Mouse (Mus musculus): ENCODE data around the gene Bricd5.
"Not testable (repeated sequence)": the region's sequence is repeated elsewhere in the genome, so short reads cannot be mapped to it uniquely, and the experiment has no call there.

Gene Bricd5

GRCm38 (mm10) chr17:24473612-24474275 lies at the start of gene Bricd5:
Bricd5 (plus strand) TSS chr17:24473884.
- DNase-seq (ENCODE audit: low spot score): peak; percentile 66

GRCm38 (mm10) chr17:24424489-24424888 lies 49.2 kb upstream of the Bricd5 start:
- no peak for DNase-seq (ENCODE audit: low spot score)

GRCm38 (mm10) chr17:24425326-24425725 lies 48.4 kb upstream of the Bricd5 start:
- not testable (repeated sequence) for DNase-seq (ENCODE audit: low spot score)

- no peak for DNase-seq (ENCODE audit: low spot score)
These were observed 47.8 kb upstream of the Bricd5 start for GRCm38 (mm10) chr17:24425905-24426304.

GRCm38 (mm10) chr17:24426471-24427169 lies 47.1 kb upstream of the Bricd5 start, which contains the start of gene Eci1:
Eci1 (plus strand) TSS chr17:24426641.
- peak; percentile 95 for DNase-seq (ENCODE audit: low spot score)

- no peak for DNase-seq (ENCODE audit: low spot score)
These were observed 46.5 kb upstream of the Bricd5 start for GRCm38 (mm10) chr17:24427170-24427557.

- DNase-seq (ENCODE audit: low spot score): no peak
These were observed 44.3 kb upstream of the Bricd5 start for GRCm38 (mm10) chr17:24429201-24429983.

- no peak for DNase-seq (ENCODE audit: low spot score)
These were observed 36.7 kb upstream of the Bricd5 start for GRCm38 (mm10) chr17:24437016-24437415.

GRCm38 (mm10) chr17:24440377-24440776 lies 33.3 kb upstream of the Bricd5 start:
- peak; percentile 4 for DNase-seq (ENCODE audit: low spot score)

GRCm38 (mm10) chr17:24441148-24441547 lies 32.5 kb upstream of the Bricd5 start:
- DNase-seq (ENCODE audit: low spot score): no peak

- DNase-seq (ENCODE audit: low spot score): peak; percentile 38
These were observed 31.6 kb upstream of the Bricd5 start for GRCm38 (mm10) chr17:24442107-24442506.

- DNase-seq (ENCODE audit: low spot score): peak; percentile 22
These were observed 31.0 kb upstream of the Bricd5 start, which contains the start of gene Dnase1l2 for GRCm38 (mm10) chr17:24442632-24443155. Dnase1l2 (minus strand) TSS chr17:24443105.

- peak; percentile 61 for DNase-seq (ENCODE audit: low spot score)
These were observed 30.3 kb upstream of the Bricd5 start for GRCm38 (mm10) chr17:24443409-24443808.

GRCm38 (mm10) chr17:24446590-24446989 lies 27.1 kb upstream of the Bricd5 start:
- no peak for DNase-seq (ENCODE audit: low spot score)

GRCm38 (mm10) chr17:24449507-24449906 lies 24.2 kb upstream of the Bricd5 start:
- DNase-seq (ENCODE audit: low spot score): no peak

GRCm38 (mm10) chr17:24451220-24451619 lies 22.5 kb upstream of the Bricd5 start:
- no peak for DNase-seq (ENCODE audit: low spot score)

GRCm38 (mm10) chr17:24453372-24453771 lies 20.3 kb upstream of the Bricd5 start:
- no peak for DNase-seq (ENCODE audit: low spot score)

GRCm38 (mm10) chr17:24454218-24454755 lies 19.4 kb upstream of the Bricd5 start:
- DNase-seq (ENCODE audit: low spot score): no peak

- DNase-seq (ENCODE audit: low spot score): peak; percentile 100
These were observed 18.7 kb upstream of the Bricd5 start for GRCm38 (mm10) chr17:24454756-24455522.

GRCm38 (mm10) chr17:24455523-24456206 lies 18.0 kb upstream of the Bricd5 start:
- not testable (repeated sequence) for DNase-seq (ENCODE audit: low spot score)

- no peak for DNase-seq (ENCODE audit: low spot score)
These were observed 12.1 kb upstream of the Bricd5 start for GRCm38 (mm10) chr17:24461580-24461979.
